Mouse (Mus musculus): ENCODE results near the gene Syne3. TPM values are rescaled to one million over a fixed set of nuclear protein-coding genes. Genes with fewer than 3 reads are reported as not detected.

Gene Syne3
- polyA plus RNA-seq (2012; rRNA removed) = 16.4 and 20.1 TPM in 2 replicates

DNA sequence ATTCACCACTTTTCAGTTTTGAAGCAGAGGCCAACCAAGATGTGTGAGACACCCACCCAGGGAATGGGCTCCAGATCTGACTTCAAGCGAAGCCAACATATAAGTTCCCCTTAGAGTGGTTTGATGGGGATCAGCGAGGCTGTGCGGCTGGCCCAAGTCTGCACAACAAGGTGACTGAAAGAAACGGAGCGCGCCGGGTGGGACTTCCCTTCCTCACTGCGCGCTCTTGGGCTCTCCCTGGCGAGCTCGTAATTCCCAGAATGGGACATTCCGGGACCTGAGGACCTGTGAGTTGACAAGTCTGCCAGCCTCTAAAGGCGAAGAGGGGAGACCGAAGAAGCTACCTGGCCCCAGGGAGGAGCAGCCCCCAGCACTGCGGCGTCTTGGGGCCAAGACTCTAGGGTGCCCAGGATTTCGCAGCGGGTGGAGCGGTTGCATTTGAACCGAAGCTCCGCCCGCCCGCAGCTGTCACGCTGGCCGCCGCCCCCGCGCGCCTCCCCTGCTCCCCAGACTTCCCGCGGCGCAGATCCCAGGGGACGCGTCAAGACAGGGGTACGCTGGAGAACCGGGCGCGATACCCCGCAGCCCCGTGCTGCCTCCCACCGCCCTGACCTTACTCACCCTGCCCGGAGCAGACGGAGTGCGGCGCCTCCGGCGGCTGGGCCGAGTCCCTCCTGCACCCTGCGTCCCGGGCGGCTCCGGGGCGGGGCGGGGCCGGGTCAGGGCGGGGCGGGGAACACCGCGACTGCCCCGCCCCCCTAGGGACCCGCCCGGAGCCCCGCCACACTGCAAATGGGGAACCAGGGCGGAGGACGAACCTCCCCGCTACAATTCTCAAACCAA lies at the start of gene Syne3:
Gene Syne3, minus strand, starts transcription at position 440 of the 843 bp plus-strand sequence.
- peak; percentile 82 for DNase-seq
- under 1% methylated on average over 65 of the region's 66 CpGs for WGBS
- H3K27ac ChIP-seq (ENCODE audit: control insufficient read depth, insufficient read depth, low read length) = peak within 1 kb of the TSS; percentile 81

DNA sequence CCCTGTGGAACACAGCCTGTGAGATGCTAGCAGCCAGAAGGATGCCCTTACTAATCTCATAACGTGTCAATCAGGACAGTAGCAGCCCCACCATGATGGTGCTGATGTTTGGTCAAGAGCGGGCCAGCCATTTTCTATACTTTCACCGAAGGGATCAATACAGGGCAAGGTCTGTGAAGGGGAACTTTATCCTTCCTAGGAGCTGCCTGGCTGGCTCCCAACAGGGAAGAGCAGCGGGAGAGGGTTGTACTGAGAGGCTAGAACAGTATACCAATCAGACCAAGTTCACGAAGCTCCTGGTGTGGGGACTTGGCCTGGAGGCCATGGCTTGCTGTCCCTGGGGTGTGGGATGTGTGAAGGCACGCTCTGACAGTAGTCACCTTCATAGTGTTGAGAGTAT lies 45.7 kb upstream of the Syne3 start:
- no peaks in the 10 kb centered on the region for H3K36me3 ChIP-seq (ENCODE audit: control insufficient read depth, insufficient read depth, low read length)
- H3K4me1 ChIP-seq (replicated peaks; ENCODE audit: control insufficient read depth, insufficient read depth, low read length) = no peaks in the 10 kb centered on the region
- 96% methylated on average over 6 of the region's 6 CpGs for WGBS
- no peaks in the 10 kb centered on the region for H3K27me3 ChIP-seq (ENCODE audit: control insufficient read depth, insufficient read depth, low read length)
- no peak overlapping the region for H3K4me3 ChIP-seq (ENCODE audit: control insufficient read depth, insufficient read depth, low read length)
- TF ChIP-seq CTCF (IDR thresholded peaks at IDR 0.05; ENCODE audit: borderline replicate concordance, control insufficient read depth, extremely low read depth, insufficient read depth, low read length, poor library complexity) (no peak), POLR2A (IDR thresholded peaks at IDR 0.05; ENCODE audit: control insufficient read depth, extremely low read depth, insufficient read depth, low read length, poor library complexity) (no peak)
- no peak overlapping the region for H3K27ac ChIP-seq (ENCODE audit: control insufficient read depth, insufficient read depth, low read length)
- DNase-seq = no peak

More for the DNA sequence above, at the start of gene Syne3:
- TF ChIP-seq CTCF (IDR thresholded peaks at IDR 0.05; ENCODE audit: borderline replicate concordance, control insufficient read depth, extremely low read depth, insufficient read depth, low read length, poor library complexity) (peak; percentile 44; the same call in 1 of the 2 replicates), POLR2A (IDR thresholded peaks at IDR 0.05; ENCODE audit: control insufficient read depth, extremely low read depth, insufficient read depth, low read length, poor library complexity) (peak; percentile 81)
- H3K4me1 ChIP-seq (replicated peaks; ENCODE audit: control insufficient read depth, insufficient read depth, low read length) = peaks cover 61% of the 10 kb centered on the region
- H3K27me3 ChIP-seq (ENCODE audit: control insufficient read depth, insufficient read depth, low read length) = no peaks in the 10 kb centered on the region
- peak within 1 kb of the TSS; percentile 80 for H3K4me3 ChIP-seq (ENCODE audit: control insufficient read depth, insufficient read depth, low read length)
- no peaks in the 10 kb centered on the region for H3K36me3 ChIP-seq (ENCODE audit: control insufficient read depth, insufficient read depth, low read length)

DNA sequence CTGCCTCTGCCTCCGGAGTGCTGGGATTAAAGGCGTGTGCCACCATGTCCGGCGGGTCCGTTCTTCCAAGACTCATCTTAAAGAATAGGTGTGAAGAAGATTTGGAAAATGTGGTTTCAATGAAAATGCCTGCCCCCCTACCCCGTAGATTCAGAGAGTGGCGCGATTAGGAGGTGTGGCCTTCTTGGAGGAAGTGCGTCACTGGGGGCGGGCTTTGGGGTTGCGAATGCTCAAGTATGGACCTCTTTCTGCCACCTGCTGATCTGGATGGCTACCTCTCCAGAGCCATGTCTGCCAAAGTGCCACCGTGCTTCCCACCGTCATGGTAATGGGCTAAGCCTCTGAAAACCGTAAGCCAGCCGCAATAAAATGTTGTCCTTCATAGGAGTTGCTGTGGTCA lies 44.4 kb upstream of the Syne3 start:
- no peaks in the 10 kb centered on the region for H3K36me3 ChIP-seq (ENCODE audit: control insufficient read depth, insufficient read depth, low read length)
- 96% methylated on average over 15 of the region's 15 CpGs for WGBS

DNA sequence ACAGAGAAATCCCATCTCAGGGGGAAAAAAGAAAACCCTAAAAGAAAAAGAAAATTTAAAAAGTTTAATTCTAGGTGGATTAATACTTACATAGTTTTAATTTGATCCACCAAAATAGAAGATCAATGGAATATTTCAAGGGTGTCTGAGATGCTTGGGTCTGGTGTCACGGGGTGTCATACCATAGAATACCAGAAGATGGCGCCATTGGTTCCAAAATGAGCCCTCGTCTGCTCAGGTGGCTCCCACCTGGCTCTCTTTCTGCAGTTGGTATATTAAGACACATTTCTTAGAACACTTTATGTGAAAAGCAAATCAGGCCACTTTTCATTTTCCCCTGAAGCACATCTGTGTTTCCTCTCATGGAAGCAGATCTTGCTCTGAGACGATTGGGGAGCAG lies 41.3 kb upstream of the Syne3 start:
- Histone ChIP-seq H3K4me3 (ENCODE audit: control insufficient read depth, insufficient read depth, low read length) (no peak overlapping the region), H3K27ac (ENCODE audit: control insufficient read depth, insufficient read depth, low read length) (no peak overlapping the region), H3K36me3 (ENCODE audit: control insufficient read depth, insufficient read depth, low read length) (no peaks in the 10 kb centered on the region), H3K4me1 (replicated peaks; ENCODE audit: control insufficient read depth, insufficient read depth, low read length) (no peaks in the 10 kb centered on the region), H3K27me3 (ENCODE audit: control insufficient read depth, insufficient read depth, low read length) (no peaks in the 10 kb centered on the region)
- DNase-seq = peak; percentile 55
- 5% methylated on average over 4 of the region's 4 CpGs for WGBS
- no peak for TF ChIP-seq POLR2A (IDR thresholded peaks at IDR 0.05; ENCODE audit: control insufficient read depth, extremely low read depth, insufficient read depth, low read length, poor library complexity)
- TF ChIP-seq CTCF (IDR thresholded peaks at IDR 0.05; ENCODE audit: borderline replicate concordance, control insufficient read depth, extremely low read depth, insufficient read depth, low read length, poor library complexity) = no peak

More for the DNA sequence above, 44.4 kb upstream of the Syne3 start:
- no peaks in the 10 kb centered on the region for H3K27me3 ChIP-seq (ENCODE audit: control insufficient read depth, insufficient read depth, low read length)
- no peak for DNase-seq
- no peak overlapping the region for H3K4me3 ChIP-seq (ENCODE audit: control insufficient read depth, insufficient read depth, low read length)
- TF ChIP-seq CTCF (IDR thresholded peaks at IDR 0.05; ENCODE audit: borderline replicate concordance, control insufficient read depth, extremely low read depth, insufficient read depth, low read length, poor library complexity) (no peak), POLR2A (IDR thresholded peaks at IDR 0.05; ENCODE audit: control insufficient read depth, extremely low read depth, insufficient read depth, low read length, poor library complexity) (no peak)
- no peak overlapping the region for H3K27ac ChIP-seq (ENCODE audit: control insufficient read depth, insufficient read depth, low read length)
- no peaks in the 10 kb centered on the region for H3K4me1 ChIP-seq (replicated peaks; ENCODE audit: control insufficient read depth, insufficient read depth, low read length)

DNA sequence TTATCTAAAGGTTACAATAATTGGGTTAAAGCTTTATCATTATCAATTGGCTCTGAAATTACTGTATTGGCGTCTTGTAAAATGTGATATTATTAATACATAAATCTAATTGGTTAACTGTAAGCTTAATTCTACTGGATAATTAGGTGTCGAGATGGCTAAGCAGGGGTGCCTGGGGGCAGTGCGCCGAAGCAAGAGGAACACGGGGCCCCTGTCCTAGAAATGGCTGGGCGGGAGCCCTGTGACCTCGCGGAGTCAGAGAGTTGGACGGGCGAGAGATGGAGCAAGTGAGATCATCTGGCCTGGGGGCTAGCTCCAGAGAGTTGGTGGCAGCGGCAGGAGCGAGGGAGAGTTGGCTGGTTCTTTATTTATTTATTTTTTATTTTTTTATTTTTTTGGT lies 40.2 kb upstream of the Syne3 start:
- Histone ChIP-seq H3K36me3 (ENCODE audit: control insufficient read depth, insufficient read depth, low read length) (no peaks in the 10 kb centered on the region), H3K27ac (ENCODE audit: control insufficient read depth, insufficient read depth, low read length) (no peak overlapping the region), H3K4me3 (ENCODE audit: control insufficient read depth, insufficient read depth, low read length) (no peak overlapping the region), H3K27me3 (ENCODE audit: control insufficient read depth, insufficient read depth, low read length) (no peaks in the 10 kb centered on the region), H3K4me1 (replicated peaks; ENCODE audit: control insufficient read depth, insufficient read depth, low read length) (no peaks in the 10 kb centered on the region)
- 88% methylated on average over 12 of the region's 12 CpGs for WGBS
- TF ChIP-seq CTCF (IDR thresholded peaks at IDR 0.05; ENCODE audit: borderline replicate concordance, control insufficient read depth, extremely low read depth, insufficient read depth, low read length, poor library complexity) (no peak), POLR2A (IDR thresholded peaks at IDR 0.05; ENCODE audit: control insufficient read depth, extremely low read depth, insufficient read depth, low read length, poor library complexity) (no peak)
- no peak for DNase-seq

DNA sequence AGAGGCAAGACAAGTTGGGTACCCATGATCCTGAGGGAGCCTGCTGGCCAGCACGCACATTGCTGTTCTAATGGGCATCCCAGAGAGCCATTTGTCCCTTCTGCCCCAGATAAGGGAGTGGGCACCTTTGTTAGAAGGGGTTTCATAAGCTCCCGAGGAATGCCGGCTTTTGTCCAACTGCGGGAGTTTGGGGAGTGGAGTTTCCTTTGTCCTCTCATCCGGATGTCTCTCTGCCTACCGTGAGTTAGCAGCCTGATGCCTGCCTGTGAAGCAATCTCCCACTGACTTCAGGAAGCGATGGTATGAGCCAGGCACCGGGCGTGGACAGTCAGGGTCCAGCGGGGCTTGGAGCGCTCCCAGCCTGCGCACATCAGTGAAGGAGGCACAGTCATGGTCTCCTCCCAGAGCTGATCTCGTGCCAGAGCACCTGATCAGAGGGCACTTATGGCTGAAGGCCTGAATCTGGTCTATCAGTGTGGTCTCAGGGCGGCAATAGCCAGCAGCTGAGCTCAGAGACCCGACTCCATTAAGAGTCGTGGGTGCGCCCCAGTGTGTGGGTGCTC lies 38.8 kb upstream of the Syne3 start:
- DNase-seq = no peak
- no peaks in the 10 kb centered on the region for H3K4me1 ChIP-seq (replicated peaks; ENCODE audit: control insufficient read depth, insufficient read depth, low read length)
- H3K27ac ChIP-seq (ENCODE audit: control insufficient read depth, insufficient read depth, low read length) = no peak overlapping the region
- no peak overlapping the region for H3K4me3 ChIP-seq (ENCODE audit: control insufficient read depth, insufficient read depth, low read length)
- no peaks in the 10 kb centered on the region for H3K36me3 ChIP-seq (ENCODE audit: control insufficient read depth, insufficient read depth, low read length)
- TF ChIP-seq CTCF (IDR thresholded peaks at IDR 0.05; ENCODE audit: borderline replicate concordance, control insufficient read depth, extremely low read depth, insufficient read depth, low read length, poor library complexity) (no peak), POLR2A (IDR thresholded peaks at IDR 0.05; ENCODE audit: control insufficient read depth, extremely low read depth, insufficient read depth, low read length, poor library complexity) (no peak)
- 84% methylated on average over 17 of the region's 17 CpGs for WGBS
- H3K27me3 ChIP-seq (ENCODE audit: control insufficient read depth, insufficient read depth, low read length) = no peaks in the 10 kb centered on the region

All from thymus, adult 2 months (tissue).